Mouse (Mus musculus) ovary, postnatal 36 days (tissue): ENCODE data around the gene Far1.

ENCODE experiments used
- DNase-seq: peaks from one replicate; pipeline ENCODE4 v3.0.0; 2022; ENCODE audit warnings: low spot score, mixed read lengths

The Far1 gene

DNA sequence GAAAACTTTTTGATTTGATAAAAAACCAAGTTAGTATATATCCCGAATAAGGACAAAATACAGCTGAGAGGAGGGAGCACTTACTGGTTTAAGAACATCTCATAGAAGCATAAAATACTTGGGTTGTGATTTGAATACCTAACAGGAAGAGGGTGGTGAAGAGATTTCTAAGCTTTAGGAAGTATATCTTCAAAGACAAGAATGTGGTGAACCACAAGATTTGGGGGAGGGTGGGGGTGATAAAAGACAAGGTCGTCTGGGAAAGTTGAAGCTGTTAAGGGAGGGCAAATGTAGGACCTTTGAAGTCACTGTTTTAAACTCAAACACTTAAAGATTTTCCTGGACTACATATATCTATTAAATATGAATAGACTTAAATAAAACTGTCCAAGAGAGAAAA lies 59.1 kb downstream of the Far1 start:
- no peak for DNase-seq

GRCm38 (mm10) chr7:113582111-113582510 lies 68.5 kb downstream of the Far1 start:
- no peak for DNase-seq

- DNase-seq, result no peak
These were observed 75.6 kb downstream of the Far1 start for GRCm38 (mm10) chr7:113589211-113589610.

GRCm38 (mm10) chr7:113590330-113590729 lies 76.7 kb downstream of the Far1 start:
- no peak for DNase-seq

- no peak for DNase-seq
These were observed 77.5 kb downstream of the Far1 start for GRCm38 (mm10) chr7:113591084-113591483.

DNA sequence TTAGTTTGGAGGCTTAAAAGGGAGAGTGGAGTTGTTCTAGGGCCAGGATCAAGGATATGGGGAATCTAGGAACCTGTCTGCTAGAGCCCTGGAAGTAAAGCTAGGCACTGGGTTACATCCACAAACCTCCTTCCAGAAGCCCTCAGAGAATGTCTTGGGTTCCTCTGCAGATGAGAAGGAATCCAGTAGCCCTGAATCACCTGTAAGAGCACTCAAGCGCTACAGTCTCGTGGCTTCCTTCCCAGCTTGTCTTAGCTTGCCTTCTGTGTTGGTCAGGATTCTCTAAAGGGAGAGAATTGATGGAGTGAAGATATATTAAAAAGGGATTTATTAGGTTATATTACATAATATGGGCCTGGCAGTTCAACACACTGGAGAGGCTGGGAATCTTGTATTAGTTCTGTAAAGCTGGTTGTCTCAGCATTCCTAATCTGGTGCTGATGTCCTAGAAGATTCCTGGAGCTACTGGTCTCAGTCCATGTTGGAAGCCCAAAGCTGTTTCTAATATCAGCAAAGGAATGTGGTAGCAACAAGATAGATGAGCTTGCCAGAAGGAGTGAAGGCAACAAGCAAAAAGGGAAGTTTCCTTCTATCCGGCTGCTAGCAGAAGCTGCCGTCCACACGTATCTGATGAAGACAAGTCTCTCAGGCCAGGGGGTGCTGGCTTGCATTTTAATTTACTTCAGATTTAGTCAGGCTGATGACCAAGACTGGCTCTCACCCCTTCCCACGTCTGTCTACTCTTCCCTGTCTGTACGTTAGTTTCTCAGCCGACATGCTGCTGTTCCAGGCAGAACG lies 78.1 kb downstream of the Far1 start:
- no peak for DNase-seq

GRCm38 (mm10) chr7:113592696-113593095 lies 79.1 kb downstream of the Far1 start:
- no peak for DNase-seq

DNA sequence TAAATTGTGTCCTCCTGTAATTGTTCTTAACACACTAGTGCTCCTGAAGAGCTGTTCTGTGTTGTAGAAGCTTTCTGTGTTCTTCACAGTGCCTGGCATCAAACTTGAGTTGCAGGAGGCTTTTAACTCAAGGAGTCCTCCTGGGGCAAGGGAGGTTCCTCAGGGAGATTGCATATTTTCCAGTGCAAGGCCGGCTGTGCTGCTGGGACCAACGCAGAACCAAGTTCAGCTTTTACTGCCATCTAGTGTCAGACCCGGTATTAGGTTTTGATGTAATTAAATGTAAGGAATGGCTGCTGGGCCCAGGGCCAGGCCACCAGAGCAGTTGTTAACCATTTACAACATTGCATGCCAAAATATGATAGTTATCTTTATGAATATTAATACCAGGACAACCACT lies 80.7 kb downstream of the Far1 start:
- DNase-seq, result peak; percentile 24

DNA sequence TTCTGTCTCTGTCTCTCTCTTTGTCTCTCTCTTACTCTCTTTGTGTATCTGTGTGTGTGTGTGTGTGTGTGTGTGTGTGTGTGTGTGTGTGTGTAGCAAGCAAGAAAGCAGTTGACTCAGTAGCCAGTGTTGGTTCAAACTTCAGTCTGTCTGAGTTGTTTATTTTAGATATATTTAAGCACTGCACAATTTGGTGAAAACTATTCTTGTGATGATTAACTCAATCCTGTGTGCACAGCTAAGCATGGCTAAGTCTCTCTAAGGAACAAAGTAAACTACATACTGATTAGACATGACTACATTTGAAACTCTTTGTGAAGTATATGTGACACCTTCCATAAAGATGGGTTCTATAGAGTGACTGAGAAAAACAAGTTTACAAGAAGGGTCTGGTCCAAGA lies 83.6 kb downstream of the Far1 start:
- no peak for DNase-seq

DNA sequence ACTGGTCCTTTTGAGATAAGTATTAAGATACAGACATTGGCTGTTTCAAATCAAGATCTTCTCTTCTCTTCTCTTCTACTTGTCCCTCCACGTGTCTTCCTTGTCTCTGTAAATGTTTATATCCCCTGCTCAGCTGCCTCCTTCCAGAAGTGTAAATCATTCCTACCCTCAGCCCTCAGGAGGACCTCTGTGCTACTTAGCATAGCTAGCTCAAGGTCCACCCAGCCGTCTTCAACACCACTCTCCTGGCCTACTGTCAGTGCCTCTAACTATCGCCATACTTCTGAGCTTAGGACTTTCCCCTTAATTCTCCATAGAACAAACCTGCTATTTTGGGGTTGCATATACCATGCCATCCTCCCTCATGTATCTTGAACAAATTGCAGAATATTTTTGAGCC lies 88.2 kb downstream of the Far1 start:
- DNase-seq, result no peak

DNA sequence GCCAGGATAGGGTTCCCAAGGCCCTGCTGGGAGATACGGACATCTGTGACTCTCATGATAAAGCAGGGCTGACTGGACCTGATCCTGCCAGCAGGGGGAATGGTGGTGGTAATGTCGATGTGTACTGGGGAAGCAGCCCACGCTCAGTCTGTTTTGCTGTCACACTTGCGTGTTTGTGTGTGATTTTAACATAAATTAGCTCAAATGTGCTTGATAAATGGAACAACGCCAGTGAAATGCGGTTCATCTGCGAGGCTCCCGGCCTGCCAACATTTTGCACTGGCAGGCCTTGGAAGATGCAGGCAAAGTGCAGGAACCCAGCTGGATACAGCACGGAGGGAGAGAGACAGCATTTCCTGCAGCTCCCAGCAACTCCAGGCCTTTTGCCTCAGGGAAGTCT lies 94.3 kb downstream of the Far1 start:
- DNase-seq, result peak; percentile 32

DNA sequence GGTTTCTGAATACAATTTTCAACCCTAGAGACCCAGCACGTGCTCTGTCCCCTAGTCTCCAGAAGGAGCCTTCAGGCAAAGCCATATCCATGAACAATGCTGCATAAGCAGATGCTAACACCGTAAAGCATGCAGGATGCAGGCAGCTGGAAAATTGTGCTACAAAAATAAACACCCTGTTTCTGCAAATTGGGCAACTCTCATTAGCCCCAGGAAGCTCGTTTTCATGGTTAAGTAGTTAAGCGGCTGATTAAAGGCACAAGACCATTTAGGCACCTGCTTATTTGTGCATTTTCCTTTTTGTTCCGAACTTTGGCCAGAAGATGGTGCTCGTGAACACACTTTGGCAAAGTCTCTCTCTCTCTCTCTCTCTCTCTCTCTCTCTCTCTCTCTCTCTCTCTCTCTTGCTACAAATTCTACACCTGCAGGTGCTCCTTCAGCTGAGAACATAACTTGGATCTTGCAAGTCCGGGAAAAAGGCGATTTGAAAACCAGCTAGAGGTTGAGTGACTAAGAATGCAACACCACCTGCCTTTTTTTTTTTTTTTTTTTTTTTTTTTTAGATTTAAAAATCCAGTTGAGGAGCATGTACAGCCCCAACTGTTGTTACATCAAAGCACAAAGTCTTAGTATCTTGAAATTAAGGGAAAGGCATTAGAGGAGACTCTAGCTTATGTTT lies 95.5 kb downstream of the Far1 start:
- DNase-seq, result no peak

GRCm38 (mm10) chr7:113612628-113613027 lies 99.0 kb downstream of the Far1 start:
- no peak for DNase-seq

GRCm38 (mm10) chr7:113614198-113614927 lies 100.7 kb downstream of the Far1 start:
- DNase-seq, result no peak

DNA sequence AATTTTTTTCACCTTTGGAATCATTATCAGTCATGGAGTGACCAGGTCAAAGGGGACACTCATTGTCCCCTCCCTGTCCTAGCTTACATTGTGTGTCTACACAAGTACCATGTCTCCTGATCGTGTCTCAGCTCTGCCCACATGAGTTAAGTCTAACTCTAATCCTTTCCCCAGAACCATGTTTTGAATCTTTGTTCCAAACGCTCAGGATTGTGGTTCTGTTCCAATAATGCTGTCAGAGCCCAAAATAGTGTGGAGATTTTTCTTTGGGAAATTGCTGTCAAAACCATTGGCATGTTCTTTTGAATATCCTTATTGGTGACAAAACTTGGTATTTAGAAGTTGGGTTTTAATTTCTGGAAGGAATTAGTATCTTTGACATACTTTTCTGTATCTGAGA lies 105.5 kb downstream of the Far1 start:
- DNase-seq, result no peak

GRCm38 (mm10) chr7:113619768-113620167 lies 106.1 kb downstream of the Far1 start:
- DNase-seq, result no peak
